Mouse (Mus musculus) adrenal gland, adult 18-20 months (tissue): ENCODE results near the gene Wars2. TPM values are rescaled to one million over a fixed set of nuclear protein-coding genes. Genes with fewer than 3 reads are reported as not detected.

ENCODE experiments used
- DNase-seq, 2 experiments: peaks; one replicate each; pipeline ENCODE4 v3.0.0; 2021 to 2022; ENCODE audit warnings: low spot score in 2 of 2
- total RNA-seq, 2 experiments: library from RNA; stranded (reverse); gene quantifications; 1 replicate in 1 of 2; 2 replicates in 1 of 2; pipeline ENCODE4 v1.2.3; 2021

Wars2 gene
- total RNA-seq, 2 experiments from 2014 or later: 10.6 to 14.6 TPM

- no peak for DNase-seq
Measured at GRCm38 (mm10) chr3:99246629-99247028, 105.8 kb downstream of the Wars2 start.

GRCm38 (mm10) chr3:99247586-99247985 lies 106.7 kb downstream of the Wars2 start:
- DNase-seq: no peak

- no peak for DNase-seq
Measured at GRCm38 (mm10) chr3:99247996-99248801, 107.3 kb downstream of the Wars2 start.

- no peak for DNase-seq
Measured at GRCm38 (mm10) chr3:99248831-99249550, 108.1 kb downstream of the Wars2 start.

GRCm38 (mm10) chr3:99249551-99249870 lies 108.6 kb downstream of the Wars2 start:
- DNase-seq: no peak

- DNase-seq: no peak
Measured at GRCm38 (mm10) chr3:99249906-99250305, 109.0 kb downstream of the Wars2 start.

DNA sequence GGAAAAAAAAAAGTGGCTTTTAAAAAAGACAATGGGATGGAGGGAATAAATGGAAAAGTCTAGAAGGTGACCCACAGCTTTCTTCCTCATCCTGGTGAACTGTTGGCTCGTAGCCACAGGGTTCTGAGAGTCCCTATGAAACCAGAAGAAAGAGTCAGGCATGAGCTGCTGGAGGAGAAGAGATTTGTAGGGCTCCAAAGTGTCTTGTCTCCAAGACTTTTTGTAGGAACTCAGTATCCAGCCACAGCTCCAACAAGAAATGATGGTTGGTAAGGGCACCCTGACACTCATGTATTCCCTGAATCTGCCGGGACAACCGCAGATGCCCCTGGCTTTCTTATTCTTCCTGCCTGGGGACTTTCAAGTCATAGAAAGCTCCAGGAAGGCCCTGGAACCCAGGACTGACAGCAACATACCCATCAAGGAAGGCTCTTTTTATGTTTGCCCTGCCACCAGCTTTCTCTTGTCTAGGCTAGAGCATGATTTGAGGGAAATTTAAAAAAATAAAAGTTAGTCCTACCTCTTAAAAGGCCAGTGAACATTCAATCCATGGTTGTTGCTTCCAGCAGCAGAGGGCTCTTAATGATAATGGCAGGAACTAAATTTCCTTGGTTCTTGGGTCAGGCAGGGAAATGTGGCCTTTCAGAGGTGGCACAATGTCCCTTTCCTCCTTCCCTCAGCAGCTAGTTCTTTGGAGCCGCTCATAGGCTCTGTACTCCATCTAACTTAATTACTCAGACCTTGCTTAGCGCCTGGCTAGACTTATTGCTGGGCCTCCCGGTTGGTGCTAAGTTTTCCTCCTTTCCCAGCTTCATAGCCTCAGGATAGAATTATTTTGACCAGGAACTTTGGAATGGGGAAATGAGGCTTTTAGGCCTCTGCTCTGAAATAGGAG lies 110.7 kb downstream of the Wars2 start:
- DNase-seq: no peak

- DNase-seq: no peak
Measured at GRCm38 (mm10) chr3:99252461-99253091, 111.7 kb downstream of the Wars2 start.

DNA sequence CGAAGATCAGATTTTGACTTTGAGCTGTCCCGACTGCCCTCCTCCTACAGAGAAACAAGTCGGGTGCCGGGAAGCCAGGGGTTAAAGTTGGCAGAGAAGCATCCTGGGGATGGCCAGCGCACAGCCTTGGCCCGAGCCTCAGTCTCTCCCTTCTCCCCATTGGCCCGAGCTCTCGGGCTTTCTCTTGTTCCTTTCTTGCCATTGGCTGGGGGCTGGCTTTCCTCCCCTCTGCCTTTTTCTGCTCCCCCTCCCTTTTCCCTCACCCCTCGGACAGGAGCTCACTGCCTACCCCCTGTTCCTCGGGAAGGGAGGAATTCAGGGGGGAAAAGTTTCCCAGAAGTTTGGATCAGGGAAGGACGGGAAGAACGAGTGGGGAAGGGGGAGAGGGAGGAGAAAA lies 112.2 kb downstream of the Wars2 start:
- DNase-seq: no peak

- peak in 1 of 2 experiments; percentile 22 for DNase-seq
Measured at GRCm38 (mm10) chr3:99253497-99254451, 112.9 kb downstream of the Wars2 start.

- DNase-seq: no peak
Measured at GRCm38 (mm10) chr3:99254559-99255151, 113.8 kb downstream of the Wars2 start.

- DNase-seq: no peak
Measured at GRCm38 (mm10) chr3:99255411-99256365, 114.8 kb downstream of the Wars2 start.

- no peak for DNase-seq
Measured at GRCm38 (mm10) chr3:99256366-99256750, 115.5 kb downstream of the Wars2 start.

DNA sequence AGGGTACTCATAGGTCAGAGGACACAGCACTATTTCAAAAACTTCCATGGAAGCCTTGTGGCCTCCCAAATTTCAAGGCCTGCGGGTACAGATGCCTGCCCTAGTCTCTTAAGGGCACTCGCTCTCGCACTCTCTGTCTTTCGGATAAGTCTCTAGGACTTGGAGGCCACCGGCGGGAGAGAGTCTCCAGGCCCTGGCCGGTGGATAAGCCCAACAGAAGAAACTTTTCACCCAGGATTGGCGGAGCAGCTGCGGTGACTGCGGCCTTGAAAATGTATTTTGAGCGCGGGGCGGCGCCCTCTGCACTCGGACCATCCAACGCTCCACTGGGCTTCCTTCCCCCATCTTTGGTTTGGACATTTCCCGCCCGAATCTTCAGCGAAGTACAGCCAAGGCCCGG lies 115.9 kb downstream of the Wars2 start:
- no peak for DNase-seq

DNA sequence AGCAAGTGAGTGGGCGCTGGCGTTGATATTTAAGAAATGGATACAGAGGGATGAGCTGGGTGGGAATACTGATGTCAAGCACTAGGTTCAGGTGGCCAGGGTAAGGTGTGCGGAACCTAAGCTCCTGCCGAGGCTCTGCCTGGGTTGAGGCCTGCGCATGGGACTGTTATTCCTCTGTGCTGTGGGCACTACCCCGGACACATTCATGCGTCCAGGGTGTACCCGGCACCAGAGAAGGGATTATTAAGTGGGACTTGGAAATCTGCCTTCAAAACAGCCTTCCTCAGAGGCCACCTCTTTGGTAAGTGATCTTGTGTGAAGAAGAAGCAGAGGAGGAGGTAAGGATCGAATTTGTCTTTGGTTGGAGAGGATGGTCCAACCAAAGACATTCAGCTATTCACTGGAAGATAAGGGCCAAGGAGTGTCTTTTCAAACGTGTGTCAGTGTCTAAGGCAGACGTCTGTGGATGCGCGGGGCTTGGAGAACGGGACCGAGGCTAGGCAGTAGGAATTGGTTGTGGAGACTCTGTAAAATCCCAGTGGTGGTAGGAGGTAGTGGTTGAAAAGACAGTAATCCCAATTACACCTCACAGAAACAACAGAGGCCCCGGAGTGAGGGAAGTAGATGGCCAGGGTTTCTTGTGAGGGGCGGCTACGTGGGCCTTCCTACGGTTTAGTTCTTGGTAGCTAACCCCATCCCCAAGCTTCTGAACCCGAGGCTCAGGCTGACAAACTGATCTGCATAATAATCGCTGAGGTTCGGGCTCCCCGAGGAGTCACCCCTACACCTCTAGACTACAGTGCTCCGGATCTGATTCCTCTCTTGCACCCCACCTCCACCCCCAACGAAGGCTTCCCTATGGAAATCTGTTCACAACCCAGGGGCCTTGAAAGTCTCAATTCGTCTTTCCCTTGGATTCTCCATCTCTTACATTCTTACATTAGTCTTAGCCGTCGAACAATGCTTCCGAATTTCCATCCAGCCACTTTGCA lies 117.0 kb downstream of the Wars2 start:
- no peak for DNase-seq

- no peak for DNase-seq
Measured at GRCm38 (mm10) chr3:99259741-99260270, 118.9 kb downstream of the Wars2 start.

GRCm38 (mm10) chr3:99260395-99260794 lies 119.5 kb downstream of the Wars2 start:
- DNase-seq: no peak
